Mouse (Mus musculus): ENCODE results near the gene Ctnna3. TPM values are rescaled to one million over a fixed set of nuclear protein-coding genes. Genes with fewer than 3 reads are reported as not detected.
"Not testable (repeated sequence)": the region's sequence is repeated elsewhere in the genome, so short reads cannot be mapped to it uniquely, and the experiment has no call there.

The Ctnna3 gene
- polyA plus RNA-seq, 1 experiment from 2014 or later, result 0.03 TPM

- Histone ChIP-seq H3K36me3 (replicated peaks) (no peaks in the 10 kb centered on the region), H3K4me3 (replicated peaks) (no peak overlapping the region), H3K9me3 (replicated peaks) (no peaks in the 10 kb centered on the region), H3K4me1 (replicated peaks) (peaks cover 37% of the 10 kb centered on the region), H3K9ac (no peak overlapping the region), H3K4me2 (no peak overlapping the region), H3K27me3 (no peaks in the 10 kb centered on the region), H3K27ac (replicated peaks) (no peak overlapping the region; the same call in 1 of the 2 replicates)
- WGBS (ENCODE audit: insufficient replicate concordance), result 74% methylated on average over 8 of the region's 8 CpGs
- ATAC-seq (ENCODE audit: insufficient read depth), result no peak
Measured at GRCm38 (mm10) chr10:63427146-63427545, 2.8 kb upstream of the Ctnna3 start.

DNA sequence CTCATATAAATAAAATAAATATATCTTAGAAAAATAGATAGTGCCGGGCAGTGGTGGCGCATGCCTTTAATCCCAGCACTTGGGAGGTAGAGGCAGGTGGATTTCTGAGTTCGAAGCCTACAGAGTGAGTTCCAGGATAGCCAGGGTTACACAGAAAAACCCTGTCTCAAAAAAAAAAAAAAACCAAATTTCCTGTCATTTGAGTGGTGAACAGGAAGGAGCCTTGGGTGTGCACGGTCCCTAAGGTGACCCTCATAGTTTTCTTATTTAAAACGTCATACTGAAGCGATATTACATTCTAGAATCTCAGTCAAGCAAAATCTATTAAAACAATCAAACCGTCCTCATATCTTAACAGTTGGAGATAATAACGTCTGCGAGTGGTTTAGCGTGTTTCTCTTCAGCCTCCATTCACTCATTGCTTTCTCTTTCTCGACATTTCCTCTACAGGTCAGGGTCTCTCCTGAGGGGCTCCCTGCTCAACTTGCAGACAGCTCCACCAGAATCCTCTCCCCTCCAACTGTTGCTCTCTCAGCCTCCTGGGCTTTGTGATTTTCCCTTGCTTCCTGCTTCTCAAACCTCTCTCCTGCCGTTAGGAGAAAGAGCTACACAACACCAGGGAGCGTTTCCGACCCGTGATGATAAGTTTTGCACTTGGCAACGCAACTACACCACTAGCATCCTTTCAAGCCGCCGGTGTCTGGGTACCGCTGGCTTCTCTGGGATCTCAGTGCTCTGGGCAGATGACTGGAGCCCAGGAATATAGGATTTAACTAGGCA lies 1.5 kb upstream of the Ctnna3 start:
- Histone ChIP-seq H3K27me3 (no peaks in the 10 kb centered on the region), H3K9ac (peak overlapping the region; percentile 58), H3K4me1 (replicated peaks) (peaks cover 31% of the 10 kb centered on the region), H3K27ac (replicated peaks) (peak overlapping the region; percentile 9; the same call in 1 of the 2 replicates), H3K9me3 (replicated peaks) (no peaks in the 10 kb centered on the region), H3K36me3 (replicated peaks) (no peaks in the 10 kb centered on the region), H3K4me2 (peak overlapping the region; percentile 85), H3K4me3 (replicated peaks) (peak overlapping the region; percentile 86)
- no peak for ATAC-seq (ENCODE audit: insufficient read depth)
- 14% methylated on average over 19 of the region's 19 CpGs for WGBS (ENCODE audit: insufficient replicate concordance)

- peak overlapping the region; percentile 85 for H3K4me2 ChIP-seq
- peak overlapping the region; percentile 58 for H3K9ac ChIP-seq
- H3K27ac ChIP-seq (replicated peaks), result peak overlapping the region; percentile 9; the same call in 1 of the 2 replicates
- peaks cover 26% of the 10 kb centered on the region for H3K4me1 ChIP-seq (replicated peaks)
- no peaks in the 10 kb centered on the region for H3K36me3 ChIP-seq (replicated peaks)
- 3% methylated on average over 11 of the region's 11 CpGs for WGBS (ENCODE audit: insufficient replicate concordance)
- H3K27me3 ChIP-seq, result no peaks in the 10 kb centered on the region
- no peaks in the 10 kb centered on the region for H3K9me3 ChIP-seq (replicated peaks)
- ATAC-seq (ENCODE audit: insufficient read depth), result no peak
- peak overlapping the region; percentile 86 for H3K4me3 ChIP-seq (replicated peaks)
Measured at GRCm38 (mm10) chr10:63429023-63429340, 916 bp upstream of the Ctnna3 start.

DNA sequence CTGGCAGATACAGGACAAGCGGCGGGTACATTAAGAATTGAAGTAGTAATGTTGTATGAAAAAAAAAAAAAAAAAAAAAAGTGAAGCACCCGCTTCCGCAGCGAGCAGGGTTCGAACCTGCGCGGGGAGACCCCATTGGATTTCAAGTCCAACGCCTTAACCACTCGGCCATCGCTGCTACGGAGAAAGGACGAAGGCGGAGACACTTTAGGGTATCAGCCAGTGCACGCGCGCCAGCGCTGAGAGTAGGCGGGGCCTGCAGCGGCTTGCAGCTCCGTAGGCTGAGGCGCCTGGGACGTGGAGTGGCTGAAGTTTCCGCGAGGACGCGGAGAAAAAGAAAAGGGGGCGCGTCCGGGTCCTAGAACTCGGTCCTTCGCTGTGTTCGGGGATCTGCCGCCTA lies 518 bp upstream of the Ctnna3 start:
- Histone ChIP-seq H3K27ac (replicated peaks) (peak overlapping the region; percentile 83), H3K4me2 (peak overlapping the region; percentile 85), H3K9ac (peak overlapping the region; percentile 86), H3K4me3 (replicated peaks) (peak overlapping the region; percentile 86), H3K27me3 (no peaks in the 10 kb centered on the region), H3K9me3 (replicated peaks) (no peaks in the 10 kb centered on the region), H3K4me1 (replicated peaks) (peaks cover 25% of the 10 kb centered on the region), H3K36me3 (replicated peaks) (no peaks in the 10 kb centered on the region)
- ATAC-seq (ENCODE audit: insufficient read depth), result peak; percentile 85
- under 1% methylated on average over 33 of the region's 34 CpGs for WGBS (ENCODE audit: insufficient replicate concordance)

- ATAC-seq (ENCODE audit: insufficient read depth), result no peak
- Histone ChIP-seq H3K9me3 (replicated peaks) (no peaks in the 10 kb centered on the region), H3K36me3 (replicated peaks) (no peaks in the 10 kb centered on the region), H3K27ac (replicated peaks) (no peak overlapping the region), H3K4me1 (replicated peaks) (peaks cover 25% of the 10 kb centered on the region), H3K4me3 (replicated peaks) (no peak overlapping the region), H3K9ac (no peak overlapping the region), H3K4me2 (no peak overlapping the region), H3K27me3 (no peaks in the 10 kb centered on the region)
- WGBS (ENCODE audit: insufficient replicate concordance), result 79% methylated on average over 7 of the region's 7 CpGs
Measured at GRCm38 (mm10) chr10:63431221-63431736, 1.4 kb downstream of the Ctnna3 start.

GRCm38 (mm10) chr10:63432099-63432498 lies 2.2 kb downstream of the Ctnna3 start:
- no peaks in the 10 kb centered on the region for H3K9me3 ChIP-seq (replicated peaks)
- H3K4me2 ChIP-seq, result no peak overlapping the region
- WGBS (ENCODE audit: insufficient replicate concordance), result 81% methylated on average over 8 of the region's 8 CpGs
- H3K4me3 ChIP-seq (replicated peaks), result no peak overlapping the region
- no peaks in the 10 kb centered on the region for H3K36me3 ChIP-seq (replicated peaks)
- ATAC-seq (ENCODE audit: insufficient read depth), result no peak
- H3K27me3 ChIP-seq, result no peaks in the 10 kb centered on the region
- no peak overlapping the region for H3K27ac ChIP-seq (replicated peaks)
- peaks cover 21% of the 10 kb centered on the region for H3K4me1 ChIP-seq (replicated peaks)
- H3K9ac ChIP-seq, result no peak overlapping the region

- Histone ChIP-seq H3K4me2 (no peak overlapping the region), H3K27ac (replicated peaks) (no peak overlapping the region), H3K9me3 (replicated peaks) (no peaks in the 10 kb centered on the region), H3K4me3 (replicated peaks) (no peak overlapping the region), H3K36me3 (replicated peaks) (no peaks in the 10 kb centered on the region), H3K9ac (no peak overlapping the region), H3K4me1 (replicated peaks) (peaks cover 21% of the 10 kb centered on the region), H3K27me3 (no peaks in the 10 kb centered on the region)
- no peak for ATAC-seq (ENCODE audit: insufficient read depth)
- 15% methylated on average over 2 of the region's 2 CpGs for WGBS (ENCODE audit: insufficient replicate concordance)
Measured at GRCm38 (mm10) chr10:63432887-63433286, 3.0 kb downstream of the Ctnna3 start.

- H3K4me1 ChIP-seq (replicated peaks), result 0 out of 2 replicates have a peak, but pooled peaks cover under 1% of the 10 kb centered on the region
- no peak overlapping the region for H3K9ac ChIP-seq
- no peaks in the 10 kb centered on the region for H3K36me3 ChIP-seq (replicated peaks)
- no peaks in the 10 kb centered on the region for H3K9me3 ChIP-seq (replicated peaks)
- H3K27ac ChIP-seq (replicated peaks), result no peak overlapping the region
- H3K4me2 ChIP-seq, result no peak overlapping the region
- H3K27me3 ChIP-seq, result no peaks in the 10 kb centered on the region
- ATAC-seq (ENCODE audit: insufficient read depth), result no peak
- H3K4me3 ChIP-seq (replicated peaks), result no peak overlapping the region
Measured at GRCm38 (mm10) chr10:63438736-63439262, 8.9 kb downstream of the Ctnna3 start.

DNA sequence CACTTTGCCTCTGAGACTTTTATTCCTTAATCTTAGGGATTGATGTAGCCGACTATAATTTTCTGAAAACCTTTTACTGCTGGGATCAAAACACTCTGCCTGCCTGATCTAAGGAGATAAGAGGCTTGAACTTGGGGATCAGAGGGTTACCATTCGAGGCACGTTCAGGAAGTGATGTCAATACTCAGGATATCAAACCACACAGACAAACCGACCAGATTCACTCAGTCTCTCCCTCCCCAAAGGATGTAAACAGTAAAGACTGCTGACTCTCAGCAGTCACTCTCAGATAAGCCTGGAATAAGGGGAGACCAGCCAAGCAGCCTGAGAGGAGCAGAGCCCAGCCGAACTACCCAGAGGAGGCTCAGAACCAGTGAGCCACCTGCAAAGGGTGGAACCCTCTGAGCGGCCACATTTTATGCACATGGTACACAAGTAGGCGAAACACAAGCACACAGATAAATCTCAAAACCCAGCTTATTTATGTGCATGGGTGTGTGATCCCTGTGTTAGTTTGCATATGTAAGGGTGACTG lies 9.9 kb downstream of the Ctnna3 start:
- Histone ChIP-seq H3K27ac (replicated peaks) (no peak overlapping the region), H3K9ac (no peak overlapping the region), H3K4me1 (replicated peaks) (0 out of 2 replicates have a peak, but pooled peaks cover 5% of the 10 kb centered on the region), H3K4me3 (replicated peaks) (no peak overlapping the region), H3K4me2 (no peak overlapping the region), H3K27me3 (no peaks in the 10 kb centered on the region), H3K36me3 (replicated peaks) (no peaks in the 10 kb centered on the region), H3K9me3 (replicated peaks) (no peaks in the 10 kb centered on the region)
- no peak for ATAC-seq (ENCODE audit: insufficient read depth)
- WGBS (ENCODE audit: insufficient replicate concordance), result 33% methylated on average over 7 of the region's 7 CpGs

- H3K9me3 ChIP-seq (replicated peaks); H3K36me3 ChIP-seq (replicated peaks); H3K4me2 ChIP-seq; H3K27me3 ChIP-seq; H3K9ac ChIP-seq; H3K4me3 ChIP-seq (replicated peaks); H3K4me1 ChIP-seq (replicated peaks): not testable (repeated sequence)
- ATAC-seq (ENCODE audit: insufficient read depth), result peak; percentile 95
- H3K27ac ChIP-seq (replicated peaks), result peak overlapping the region; percentile 55
- 53% methylated on average over 13 of the region's 13 CpGs for WGBS (ENCODE audit: insufficient replicate concordance)
Measured at GRCm38 (mm10) chr10:63444602-63445387, 14.9 kb downstream of the Ctnna3 start.

DNA sequence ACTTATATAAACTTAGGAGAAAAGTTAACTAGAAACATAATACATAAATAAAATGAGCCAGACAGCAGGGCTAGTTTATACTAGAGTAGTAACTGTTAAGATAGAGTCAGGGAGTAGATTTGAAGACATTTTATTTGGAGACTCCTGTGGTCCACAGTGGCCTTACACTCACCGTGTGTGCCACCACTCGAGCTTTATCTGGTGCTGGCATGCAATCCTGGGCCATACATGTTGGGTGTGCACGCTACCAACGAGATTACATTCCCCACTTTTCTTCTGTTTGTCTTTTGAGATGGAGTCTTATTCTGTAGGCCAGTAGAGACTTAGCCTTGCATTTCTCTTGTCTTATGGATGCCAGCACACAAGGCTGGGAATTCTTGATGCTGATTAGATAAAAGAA lies 24.0 kb downstream of the Ctnna3 start:
- Histone ChIP-seq H3K27me3 (no peaks in the 10 kb centered on the region), H3K27ac (replicated peaks) (no peak overlapping the region), H3K4me3 (replicated peaks) (no peak overlapping the region), H3K36me3 (replicated peaks) (no peaks in the 10 kb centered on the region), H3K9ac (no peak overlapping the region), H3K4me2 (no peak overlapping the region), H3K4me1 (replicated peaks) (no peaks in the 10 kb centered on the region), H3K9me3 (replicated peaks) (no peaks in the 10 kb centered on the region)
- no peak for ATAC-seq (ENCODE audit: insufficient read depth)
- 50% methylated on average over 4 of the region's 4 CpGs for WGBS (ENCODE audit: insufficient replicate concordance)

Measured in liver, embryonic 15.5 days (tissue).